Mouse (Mus musculus) olfactory bulb, adult 2 months (tissue): ENCODE measurements around the gene Hmbs.

Experiments used
- CTCF ChIP-seq: fragments of 200-500 bp; IDR thresholded peaks from 2 replicates; pipeline ENCODE4 v1.5.1; 2012; ENCODE audit warnings: low read depth, mild to moderate bottlenecking, low read length, moderate library complexity; ENCODE audit not compliant: insufficient read depth
- POLR2A ChIP-seq: fragments of 200-500 bp; IDR thresholded peaks from 2 replicates; pipeline ENCODE4 v1.6.1; 2012; ENCODE audit warnings: mild to moderate bottlenecking, low read depth, low read length, moderate library complexity; ENCODE audit not compliant: insufficient read depth

GRCm38 (mm10) chr9:44379054-44379834 is 35.2 kb upstream of the Hmbs start, which contains the start of gene Hyou1:
- TF ChIP-seq CTCF (0 out of 2 replicates have a peak, but pooled peaks have one; percentile 5), POLR2A (peak; percentile 75)
